Mouse (Mus musculus): ENCODE data around the gene Olfr625-ps1. TPM values are rescaled to one million over a fixed set of nuclear protein-coding genes. Genes with fewer than 3 reads are reported as not detected.

The Olfr625-ps1 gene
- polyA plus RNA-seq, 1 experiment from 2014 or later, result not detected

Other genes with a start within 250 kb of the Olfr625-ps1 start
- gene Olfr605, start 237.3 kb upstream of the Olfr625-ps1 start, polyA plus RNA-seq (2015; fragmentation: Nextera tagmentation; extraction: Ambion mirVana), result not detected in 2 replicates
- gene Olfr606, start 233.7 kb upstream of the Olfr625-ps1 start, polyA plus RNA-seq (2015; fragmentation: Nextera tagmentation; extraction: Ambion mirVana), result not detected in 2 replicates
- gene Olfr607, start 218.6 kb upstream of the Olfr625-ps1 start, polyA plus RNA-seq (2015; fragmentation: Nextera tagmentation; extraction: Ambion mirVana), result not detected in 2 replicates
- not detected in 2 replicates for gene Olfr608, start 212.8 kb upstream of the Olfr625-ps1 start, polyA plus RNA-seq (2015; fragmentation: Nextera tagmentation; extraction: Ambion mirVana)
- gene Olfr609, start 184.7 kb upstream of the Olfr625-ps1 start, polyA plus RNA-seq (2015; fragmentation: Nextera tagmentation; extraction: Ambion mirVana), result not detected in 2 replicates
- gene Olfr610, start 170.6 kb upstream of the Olfr625-ps1 start, polyA plus RNA-seq (2015; fragmentation: Nextera tagmentation; extraction: Ambion mirVana), result not detected in 2 replicates
- gene Olfr611, start 161.9 kb upstream of the Olfr625-ps1 start, polyA plus RNA-seq (2015; fragmentation: Nextera tagmentation; extraction: Ambion mirVana), result not detected in 2 replicates
- not detected in 2 replicates for gene Olfr612, start 140.0 kb upstream of the Olfr625-ps1 start, polyA plus RNA-seq (2015; fragmentation: Nextera tagmentation; extraction: Ambion mirVana)
- not detected in 2 replicates for gene Olfr613, start 134.6 kb upstream of the Olfr625-ps1 start, polyA plus RNA-seq (2015; fragmentation: Nextera tagmentation; extraction: Ambion mirVana)
- not detected in 2 replicates for gene Olfr615, start 126.6 kb upstream of the Olfr625-ps1 start, polyA plus RNA-seq (2015; fragmentation: Nextera tagmentation; extraction: Ambion mirVana)
- gene Olfr616, start 113.6 kb upstream of the Olfr625-ps1 start, polyA plus RNA-seq (2015; fragmentation: Nextera tagmentation; extraction: Ambion mirVana), result not detected in 2 replicates
- gene Olfr617, start 109.7 kb upstream of the Olfr625-ps1 start, polyA plus RNA-seq (2015; fragmentation: Nextera tagmentation; extraction: Ambion mirVana), result not detected in 2 replicates
- not detected in 2 replicates for gene Olfr618, start 92.6 kb upstream of the Olfr625-ps1 start, polyA plus RNA-seq (2015; fragmentation: Nextera tagmentation; extraction: Ambion mirVana)
- gene Olfr619, start 82.1 kb upstream of the Olfr625-ps1 start, polyA plus RNA-seq (2015; fragmentation: Nextera tagmentation; extraction: Ambion mirVana), result not detected in 2 replicates
- not detected in 2 replicates for gene Olfr620, start 70.2 kb upstream of the Olfr625-ps1 start, polyA plus RNA-seq (2015; fragmentation: Nextera tagmentation; extraction: Ambion mirVana)
- gene Olfr622, start 40.0 kb upstream of the Olfr625-ps1 start, polyA plus RNA-seq (2015; fragmentation: Nextera tagmentation; extraction: Ambion mirVana), result not detected in 2 replicates
- gene Olfr623, start 19.0 kb upstream of the Olfr625-ps1 start, polyA plus RNA-seq (2015; fragmentation: Nextera tagmentation; extraction: Ambion mirVana), result not detected in 2 replicates
- 0.04 TPM in 2 replicates for gene Olfr624, start 11.5 kb upstream of the Olfr625-ps1 start, polyA plus RNA-seq (2015; fragmentation: Nextera tagmentation; extraction: Ambion mirVana)
- not detected in 2 replicates for gene Olfr243, start 32.0 kb downstream of the Olfr625-ps1 start, polyA plus RNA-seq (2015; fragmentation: Nextera tagmentation; extraction: Ambion mirVana)
- not detected in 2 replicates for gene Olfr628, start 47.7 kb downstream of the Olfr625-ps1 start, polyA plus RNA-seq (2015; fragmentation: Nextera tagmentation; extraction: Ambion mirVana)
- gene Olfr629, start 62.2 kb downstream of the Olfr625-ps1 start, polyA plus RNA-seq (2015; fragmentation: Nextera tagmentation; extraction: Ambion mirVana), result not detected in 2 replicates
- gene Olfr630, start 74.6 kb downstream of the Olfr625-ps1 start, polyA plus RNA-seq (2015; fragmentation: Nextera tagmentation; extraction: Ambion mirVana), result not detected in 2 replicates
- gene Olfr69, start 88.9 kb downstream of the Olfr625-ps1 start, polyA plus RNA-seq (2015; fragmentation: Nextera tagmentation; extraction: Ambion mirVana), result not detected in 2 replicates
- gene Olfr68, start 97.0 kb downstream of the Olfr625-ps1 start, polyA plus RNA-seq (2015; fragmentation: Nextera tagmentation; extraction: Ambion mirVana), result not detected in 2 replicates
- not detected in 2 replicates for gene Olfr67, start 109.1 kb downstream of the Olfr625-ps1 start, polyA plus RNA-seq (2015; fragmentation: Nextera tagmentation; extraction: Ambion mirVana)
- 1,031 and 1,160 TPM in 2 replicates for gene Hbb-bt, start 131.3 kb downstream of the Olfr625-ps1 start, polyA plus RNA-seq (2015; fragmentation: Nextera tagmentation; extraction: Ambion mirVana)
- gene Hbb-bs, start 145.4 kb downstream of the Olfr625-ps1 start, polyA plus RNA-seq (2015; fragmentation: Nextera tagmentation; extraction: Ambion mirVana), result 2,098 and 2,335 TPM in 2 replicates
- gene Hbb-bh2, start 157.8 kb downstream of the Olfr625-ps1 start, polyA plus RNA-seq (2015; fragmentation: Nextera tagmentation; extraction: Ambion mirVana), result not detected in 2 replicates
- 37.1 and 47.9 TPM in 2 replicates for gene Hbb-bh1, start 160.4 kb downstream of the Olfr625-ps1 start, polyA plus RNA-seq (2015; fragmentation: Nextera tagmentation; extraction: Ambion mirVana)
- 4,013 and 4,161 TPM in 2 replicates for gene Hbb-y, start 170.5 kb downstream of the Olfr625-ps1 start, polyA plus RNA-seq (2015; fragmentation: Nextera tagmentation; extraction: Ambion mirVana)
- gene Olfr66, start 203.5 kb downstream of the Olfr625-ps1 start, polyA plus RNA-seq (2015; fragmentation: Nextera tagmentation; extraction: Ambion mirVana), result not detected in 2 replicates
- not detected in 2 replicates for gene Olfr64, start 211.8 kb downstream of the Olfr625-ps1 start, polyA plus RNA-seq (2015; fragmentation: Nextera tagmentation; extraction: Ambion mirVana)
- not detected in 2 replicates for gene Olfr65, start 220.8 kb downstream of the Olfr625-ps1 start, polyA plus RNA-seq (2015; fragmentation: Nextera tagmentation; extraction: Ambion mirVana)
- gene Olfr631, start 246.1 kb downstream of the Olfr625-ps1 start, polyA plus RNA-seq (2015; fragmentation: Nextera tagmentation; extraction: Ambion mirVana), result not detected in 2 replicates

Measured in midbrain, embryonic 13.5 days (tissue).